Mouse (Mus musculus) small intestine, adult 2 months (tissue): ENCODE measurements around the gene Igfbp4.

Experiments
- CTCF ChIP-seq: fragments of 200-500 bp; IDR thresholded peaks from 2 replicates; pipeline ENCODE4 v1.5.1; 2012; ENCODE audit warnings: low read depth, mild to moderate bottlenecking, control low read depth, inconsistent platforms, low read length, moderate library complexity, mixed read lengths; ENCODE audit not compliant: insufficient replicate concordance, insufficient read length; ENCODE audit errors: extremely low read depth
- POLR2A ChIP-seq: fragments of 200-500 bp; IDR thresholded peaks from 2 replicates; pipeline ENCODE4 v1.6.1; 2012; ENCODE audit warnings: low read depth, mild to moderate bottlenecking, control low read depth, inconsistent platforms, low read length, moderate library complexity

GRCm38 (mm10) chr11:99044306-99044705 lies 3.3 kb downstream of the Igfbp4 start:
- TF ChIP-seq CTCF, result no peak
- no peak for TF ChIP-seq POLR2A
